Mouse (Mus musculus) skeletal muscle tissue, adult 2 months (tissue): Measurements from ENCODE around the gene Nfic.
A peak's percentile ranks its signal among the peaks of the same experiment; 100 is the strongest.

Source experiments
- DNase-seq: peaks from one replicate; pipeline ENCODE4 v3.0.0-alpha.2; 2012; ENCODE audit warnings: low read depth, low spot score

Gene Nfic

DNA sequence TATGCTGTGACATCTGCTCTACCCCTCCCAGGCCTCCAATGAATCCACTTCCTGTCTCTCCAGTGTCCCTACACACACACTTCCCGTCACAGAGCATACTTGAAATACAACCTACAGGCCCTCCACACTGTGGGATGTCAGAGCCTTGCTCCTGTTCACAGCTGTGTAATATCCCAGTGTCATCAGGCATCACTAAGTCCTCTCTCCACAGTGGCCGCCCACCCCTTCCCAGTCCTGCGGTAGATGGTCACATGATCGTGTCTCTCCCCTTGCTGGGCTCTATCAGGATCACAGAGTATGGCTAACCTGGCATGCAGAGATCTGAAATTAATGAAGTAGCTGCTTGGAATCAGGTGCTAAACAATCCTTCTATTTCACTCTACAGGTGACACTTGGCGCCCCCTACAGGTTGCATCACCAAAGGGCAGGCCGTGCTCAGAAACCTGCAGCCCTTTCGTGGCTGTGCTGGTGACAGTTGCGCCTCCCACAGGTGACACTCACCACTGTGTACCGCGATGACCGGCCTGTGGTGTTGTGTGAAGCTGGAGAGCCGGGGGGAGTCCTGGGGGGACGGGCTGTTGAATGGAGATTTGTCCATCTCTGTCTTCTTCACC, 49.7 kb downstream of the Nfic start:
- DNase-seq = no peak

DNA sequence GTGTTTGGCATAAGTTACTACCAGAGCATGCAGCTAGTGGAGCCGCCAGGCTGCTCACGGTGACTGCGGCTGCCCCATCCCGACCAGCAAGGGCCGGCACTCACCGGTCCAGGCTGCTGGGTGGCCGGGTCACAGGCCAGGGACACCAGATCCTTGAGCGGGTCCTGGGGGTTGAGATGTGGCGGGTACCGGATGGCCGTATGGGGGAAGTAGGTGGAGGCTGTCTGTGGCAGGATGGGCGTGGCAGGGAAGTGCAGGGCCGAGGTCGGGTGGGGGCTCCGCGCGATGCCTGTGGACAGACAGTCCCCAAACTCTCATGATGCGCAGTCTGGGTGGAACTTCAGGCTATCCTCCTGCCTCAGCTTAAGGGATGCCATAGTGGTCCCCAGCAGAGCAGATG, 50.7 kb downstream of the Nfic start:
- DNase-seq = no peak

DNA sequence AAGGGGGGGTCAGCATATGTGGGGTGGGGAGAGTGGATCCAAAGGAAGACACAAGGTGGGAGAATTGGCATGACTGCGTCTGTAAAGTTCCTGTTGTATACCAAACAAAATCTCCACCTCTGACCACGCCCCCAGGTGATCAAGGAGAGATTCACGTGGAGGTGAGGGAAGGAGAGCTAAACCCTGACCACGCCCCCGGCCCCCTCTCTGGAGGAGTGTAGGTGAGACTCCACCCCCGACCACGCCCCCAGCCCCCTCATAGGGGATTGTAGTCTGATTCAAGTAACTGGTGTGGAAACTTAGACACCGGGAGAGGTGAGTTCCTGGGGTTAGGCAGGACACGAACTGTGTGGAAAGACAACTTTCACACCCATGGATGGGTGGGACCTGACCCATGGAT, 51.4 kb downstream of the Nfic start:
- DNase-seq = no peak

DNA sequence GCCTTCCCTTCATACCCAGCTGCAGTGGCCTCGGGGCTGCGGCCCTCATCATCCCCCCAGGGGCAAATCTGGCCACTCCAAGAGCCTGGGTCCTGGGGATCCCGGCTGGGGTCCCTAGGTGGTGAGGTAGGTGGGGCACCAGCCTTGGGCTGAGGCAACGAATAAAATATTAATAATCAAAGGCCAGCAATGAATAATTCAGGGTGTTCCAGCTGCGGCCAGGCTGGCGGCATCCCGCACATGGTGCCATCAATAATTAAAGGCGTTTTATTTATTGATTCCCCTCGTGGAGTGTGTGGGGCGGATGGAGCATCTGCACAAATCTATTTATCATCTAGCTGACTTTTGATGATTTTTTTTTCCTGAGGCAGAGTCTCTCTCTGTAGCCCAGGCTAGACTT, 51.9 kb downstream of the Nfic start:
- no peak for DNase-seq

DNA sequence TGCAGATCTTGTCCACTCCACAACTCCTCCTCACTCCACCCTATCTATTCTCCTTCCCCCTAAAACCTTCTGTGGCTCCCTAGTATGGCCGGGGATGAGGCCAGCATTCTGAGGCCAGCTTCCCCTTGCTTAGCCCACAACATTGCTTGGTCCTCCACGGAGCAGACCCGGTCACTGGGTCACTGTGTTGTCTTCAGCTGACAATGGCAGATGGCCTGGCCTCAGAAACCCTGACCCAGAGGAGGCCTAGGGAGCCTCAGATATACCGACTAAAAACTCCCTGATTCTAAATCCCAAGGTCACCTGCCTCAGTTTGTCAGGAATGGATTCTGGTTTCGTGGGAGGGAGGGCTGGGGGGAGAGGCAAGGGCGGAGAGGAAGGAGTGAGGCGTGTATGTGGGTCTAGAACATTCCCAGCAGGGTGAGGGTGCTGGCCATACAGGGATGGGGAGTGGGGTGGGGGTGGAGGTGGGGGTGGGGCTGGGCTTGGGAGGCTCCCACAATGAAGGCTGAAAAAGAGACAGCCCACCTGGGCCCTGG, 53.1 kb downstream of the Nfic start:
- DNase-seq = no peak

DNA sequence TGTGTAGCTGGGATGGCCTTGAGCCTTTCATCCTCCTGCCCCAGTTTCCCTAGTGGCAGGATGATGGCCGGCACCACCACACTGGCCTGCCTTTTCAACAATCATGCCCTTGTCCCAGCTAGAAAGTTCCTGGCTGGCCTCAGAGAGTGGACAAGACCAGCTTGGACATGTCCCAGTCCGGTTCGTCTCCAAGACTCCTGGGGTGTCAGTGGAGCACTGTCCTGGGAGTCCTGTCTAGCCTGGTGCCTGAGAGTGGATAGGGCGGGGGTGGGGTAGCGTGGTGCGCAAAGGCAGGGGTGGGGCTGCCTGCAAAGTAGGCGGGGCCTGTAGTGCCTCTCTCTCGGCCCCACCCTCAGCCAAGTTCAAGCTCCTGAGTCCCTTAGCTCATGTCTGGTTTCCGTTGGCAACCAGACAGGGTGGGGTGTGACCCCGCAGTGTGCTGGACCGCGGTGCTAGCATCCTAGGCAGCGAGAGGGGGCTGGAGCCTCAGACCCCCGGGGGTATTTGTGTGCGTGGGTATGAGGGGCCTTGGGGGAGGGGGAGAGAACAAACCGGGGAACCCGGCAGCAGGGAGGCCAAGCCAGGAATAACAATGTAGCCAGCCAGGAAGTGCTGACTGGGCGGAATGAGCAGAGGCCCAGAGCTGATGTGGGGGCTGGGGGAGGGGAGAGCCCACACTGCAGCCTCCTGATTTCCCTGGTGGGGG, 53.8 kb downstream of the Nfic start:
- DNase-seq = peak; percentile 72

DNA sequence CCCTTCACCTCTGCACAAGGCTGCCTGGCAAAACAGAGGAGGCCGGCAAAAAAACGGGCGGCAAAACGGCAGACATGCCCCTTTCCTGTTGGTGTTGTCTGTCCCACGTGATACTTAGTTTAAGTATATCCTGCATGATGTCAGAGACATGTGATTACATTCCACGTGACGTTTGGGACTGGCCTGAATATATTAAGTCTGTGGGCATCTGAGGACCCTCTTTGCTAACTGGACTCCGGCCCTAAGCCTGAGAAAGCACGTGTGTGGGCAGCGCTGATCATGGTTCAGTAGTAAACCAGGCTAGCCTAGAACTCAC, 54.3 kb downstream of the Nfic start:
- no peak for DNase-seq

DNA sequence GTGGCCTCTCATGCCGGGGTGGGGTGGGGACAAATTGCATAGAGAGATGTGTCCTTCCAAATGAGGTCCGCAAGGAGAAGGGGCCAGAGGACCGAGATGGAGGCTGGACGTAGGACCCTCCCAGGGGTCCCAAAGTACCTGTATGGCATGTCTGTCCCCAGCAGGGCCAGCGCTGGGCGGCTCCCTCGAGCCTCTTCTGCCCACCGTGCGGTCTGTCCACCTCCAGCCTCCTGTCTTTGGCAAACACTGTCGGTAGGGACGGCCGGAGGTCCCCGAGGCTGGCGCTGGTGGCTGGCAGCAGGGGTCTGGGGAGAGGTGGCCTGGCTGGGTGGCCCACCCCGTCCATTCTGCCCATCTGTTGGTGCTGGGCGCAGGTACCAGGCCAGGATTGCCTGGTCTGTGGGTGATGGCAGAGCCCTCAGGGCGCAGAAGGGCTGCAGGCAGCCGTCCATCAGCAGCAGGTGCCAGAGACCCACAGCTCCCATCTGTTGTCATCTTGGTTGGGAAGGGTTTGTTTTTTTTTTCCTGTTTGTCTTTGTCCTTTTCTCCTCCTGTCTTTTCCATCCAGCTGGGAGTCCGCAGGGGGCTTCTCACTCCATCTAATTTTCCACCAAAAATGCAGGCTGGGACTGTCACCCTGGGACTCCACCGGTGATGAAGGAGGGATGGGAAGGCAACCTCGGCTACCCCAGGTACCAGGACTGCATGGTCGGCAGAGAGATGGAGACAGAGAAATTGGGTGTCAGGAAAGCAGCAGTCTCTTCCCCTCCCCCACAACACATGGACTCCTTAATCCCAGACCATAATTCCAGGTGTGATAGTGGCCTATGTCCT, 54.8 kb downstream of the Nfic start:
- no peak for DNase-seq

DNA sequence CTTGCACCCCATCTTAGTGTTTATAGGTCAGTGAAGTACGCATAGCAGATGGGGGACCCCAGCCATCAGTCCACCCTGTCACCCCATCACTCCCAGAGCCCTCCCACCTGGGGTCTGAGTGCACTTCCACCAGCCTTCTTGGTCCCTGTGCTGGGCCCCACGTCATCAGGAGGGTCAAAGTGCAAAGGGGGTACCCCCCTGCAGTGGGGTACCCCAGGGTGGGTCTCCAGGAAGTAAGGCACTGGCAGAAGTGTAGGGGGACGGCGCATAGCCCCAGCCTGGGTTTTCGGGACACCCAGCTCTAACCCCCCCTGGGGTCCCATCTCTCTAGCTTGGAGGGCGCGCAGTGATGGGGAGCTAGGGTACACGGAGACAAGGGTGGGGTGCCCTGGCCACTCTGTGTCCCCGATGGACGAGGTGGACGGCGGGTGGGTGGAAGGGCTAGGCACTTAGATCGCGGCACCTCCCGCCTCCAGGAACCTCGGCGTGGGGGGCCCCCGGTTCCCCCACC, 55.6 kb downstream of the Nfic start:
- no peak for DNase-seq

DNA sequence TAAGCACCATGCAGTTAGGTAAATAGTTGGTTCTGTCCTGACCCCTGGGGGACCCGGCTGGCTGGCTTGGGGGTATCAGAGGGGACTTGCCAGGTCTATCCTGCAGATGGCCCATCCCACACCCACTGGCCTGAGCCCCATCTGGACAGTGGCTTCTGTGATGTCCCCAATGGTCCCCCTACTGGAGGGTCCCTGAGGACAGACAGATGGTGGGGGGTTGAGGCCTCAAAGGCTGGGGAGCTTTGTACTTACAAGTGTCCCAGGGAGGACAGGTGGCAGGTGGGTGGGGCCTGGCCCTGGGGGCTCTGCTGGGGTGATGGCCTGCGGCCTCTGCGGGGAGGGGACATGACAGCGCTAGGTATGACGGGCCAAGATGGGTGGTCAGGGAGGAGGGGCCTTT, 56.1 kb downstream of the Nfic start:
- no peak for DNase-seq

DNA sequence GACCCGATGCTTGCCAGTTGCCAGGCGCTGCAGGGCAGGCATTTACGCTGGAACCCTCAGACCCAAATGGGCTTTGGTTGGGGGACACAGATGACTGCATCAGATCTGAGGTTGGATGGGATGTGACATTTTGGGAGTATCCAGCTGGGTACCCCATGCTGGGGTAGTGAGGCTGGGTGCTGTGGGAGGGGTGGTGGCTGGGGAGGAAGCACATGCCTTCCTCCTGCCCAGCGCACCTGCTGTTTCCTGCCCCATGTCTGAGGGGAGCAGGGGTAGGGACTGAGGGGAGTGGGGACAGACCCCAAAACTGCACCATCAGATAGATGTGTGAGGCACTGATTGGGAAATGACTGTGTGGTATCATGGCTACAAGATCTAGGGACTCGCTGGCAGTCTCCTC, 58.7 kb downstream of the Nfic start:
- no peak for DNase-seq

DNA sequence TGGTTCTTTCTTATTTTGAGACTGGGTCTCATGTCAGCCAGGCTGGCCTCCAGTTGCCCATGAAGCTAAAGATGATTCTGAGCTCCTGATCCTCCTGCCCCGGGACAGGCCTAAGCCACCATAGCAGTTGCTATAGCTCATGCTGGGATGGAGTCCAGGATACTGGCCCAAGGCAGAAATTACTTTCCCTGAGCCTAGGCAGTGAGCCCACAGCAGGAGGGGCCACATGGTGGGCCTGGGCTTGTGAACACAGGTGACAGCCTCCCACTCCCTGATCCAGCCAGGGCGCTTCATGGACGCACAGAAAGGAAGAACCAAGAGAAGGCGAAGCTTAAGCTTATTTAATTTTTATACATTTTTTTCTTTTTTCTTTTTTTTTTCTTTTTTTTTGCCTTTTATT, 59.6 kb downstream of the Nfic start:
- DNase-seq = no peak

DNA sequence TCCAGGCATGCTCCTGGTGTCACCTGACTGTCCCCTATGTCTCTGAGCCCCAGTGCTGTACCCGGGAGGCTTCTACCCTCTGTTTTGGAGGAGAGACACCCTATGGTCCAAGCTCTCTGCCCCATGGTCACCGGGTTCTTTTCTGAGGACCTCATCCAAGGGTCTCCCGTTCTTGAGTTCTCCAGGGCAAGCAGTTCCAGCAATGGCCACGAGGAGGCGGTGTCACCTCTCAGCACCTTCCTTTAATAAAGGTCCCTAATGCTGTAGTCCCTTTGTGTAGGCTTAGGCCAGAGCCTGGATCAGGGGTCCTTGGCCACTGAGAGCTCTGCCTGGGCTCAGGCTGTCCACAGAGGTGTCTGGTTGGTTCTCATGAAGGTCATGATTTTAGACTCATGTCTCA, 60.3 kb downstream of the Nfic start:
- DNase-seq = no peak

DNA sequence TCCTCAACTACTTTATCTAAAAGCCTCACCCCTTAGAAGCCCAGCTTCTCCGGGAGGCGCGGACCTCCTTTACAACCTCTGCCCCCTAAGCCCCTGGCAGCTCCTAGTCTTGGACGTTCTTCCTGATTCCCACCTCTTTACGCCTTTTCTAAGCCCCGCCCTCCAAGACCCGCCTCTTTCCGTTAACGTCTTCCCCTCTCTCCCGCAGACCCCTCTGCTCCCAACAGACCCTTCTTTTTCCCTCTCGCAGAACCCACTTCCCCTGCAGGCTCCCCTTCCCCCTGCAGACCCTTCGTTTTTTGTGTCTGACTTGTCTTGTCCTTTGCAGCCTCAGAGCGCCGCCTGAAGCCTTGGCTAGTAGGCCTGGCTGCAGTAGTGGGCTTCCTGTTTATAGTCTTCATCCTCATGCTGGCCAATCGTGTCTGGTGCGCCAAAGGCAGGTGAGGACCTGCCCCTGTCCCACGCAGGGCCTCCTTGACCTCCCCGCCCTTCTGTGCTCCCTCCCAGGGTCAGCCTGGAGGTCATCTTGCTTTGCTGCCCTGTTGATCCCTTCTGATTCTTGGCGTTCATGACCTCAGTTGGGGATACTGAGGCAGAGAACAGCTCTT, 61.9 kb downstream of the Nfic start:
- DNase-seq = no peak

DNA sequence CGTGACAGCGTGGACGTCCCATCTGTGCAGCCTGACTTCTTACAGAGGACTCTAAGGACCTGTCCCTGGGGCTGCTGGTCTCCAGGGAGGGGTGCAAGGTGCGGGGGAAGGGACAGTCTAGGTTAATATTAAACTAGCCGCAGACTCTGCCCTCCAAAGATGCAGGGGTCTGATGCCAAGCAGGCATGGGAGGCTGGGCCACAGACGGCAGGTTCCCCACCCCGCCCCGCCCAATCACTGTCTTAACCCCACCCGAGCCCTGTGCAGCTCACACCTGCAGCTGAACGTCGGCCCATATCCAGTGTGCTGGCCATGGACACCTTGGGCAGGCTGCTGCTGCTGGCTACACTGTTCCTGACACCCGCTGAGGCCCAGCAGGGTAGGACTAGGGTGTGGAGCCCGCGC, 62.7 kb downstream of the Nfic start, which contains the start of gene Smim24:
Gene Smim24 (plus strand): TSS at position 271 of the 405 bp plus-strand sequence.
- no peak for DNase-seq

DNA sequence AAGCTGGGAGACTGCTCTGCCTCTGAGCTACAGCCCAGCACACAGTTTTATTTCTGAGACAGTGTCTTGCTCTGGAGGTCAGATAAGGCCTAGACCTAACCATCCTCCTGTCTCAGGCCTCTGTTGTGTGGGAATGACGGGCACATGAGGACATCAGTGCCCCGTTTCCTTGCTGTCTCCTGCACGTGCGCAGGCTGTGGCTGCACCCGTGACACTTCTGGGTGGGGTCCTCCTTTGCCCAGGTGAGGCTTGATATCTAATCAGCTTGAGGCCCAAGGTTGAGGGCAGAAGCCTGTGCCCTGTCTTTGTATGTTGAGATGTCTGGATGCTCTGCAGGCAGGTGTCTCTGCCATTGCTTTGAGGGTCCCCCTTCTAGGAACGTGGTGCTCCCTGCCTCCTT, 63.2 kb downstream of the Nfic start:
- no peak for DNase-seq

DNA sequence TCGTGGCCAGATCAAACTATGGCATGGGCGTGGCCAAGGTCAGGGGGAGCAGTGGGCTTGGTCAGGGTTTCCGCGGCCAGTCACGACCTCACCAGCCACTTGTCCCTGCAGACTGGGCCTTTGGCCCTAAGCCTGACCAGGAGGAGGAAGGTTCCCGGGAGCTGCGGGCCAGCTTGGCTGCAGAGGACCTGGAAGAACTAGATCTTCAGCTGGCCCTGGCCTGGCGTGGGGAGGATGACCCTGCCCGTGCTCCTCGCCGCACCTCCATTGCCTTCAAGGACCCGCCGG, 64.8 kb downstream of the Nfic start:
- DNase-seq = no peak

DNA sequence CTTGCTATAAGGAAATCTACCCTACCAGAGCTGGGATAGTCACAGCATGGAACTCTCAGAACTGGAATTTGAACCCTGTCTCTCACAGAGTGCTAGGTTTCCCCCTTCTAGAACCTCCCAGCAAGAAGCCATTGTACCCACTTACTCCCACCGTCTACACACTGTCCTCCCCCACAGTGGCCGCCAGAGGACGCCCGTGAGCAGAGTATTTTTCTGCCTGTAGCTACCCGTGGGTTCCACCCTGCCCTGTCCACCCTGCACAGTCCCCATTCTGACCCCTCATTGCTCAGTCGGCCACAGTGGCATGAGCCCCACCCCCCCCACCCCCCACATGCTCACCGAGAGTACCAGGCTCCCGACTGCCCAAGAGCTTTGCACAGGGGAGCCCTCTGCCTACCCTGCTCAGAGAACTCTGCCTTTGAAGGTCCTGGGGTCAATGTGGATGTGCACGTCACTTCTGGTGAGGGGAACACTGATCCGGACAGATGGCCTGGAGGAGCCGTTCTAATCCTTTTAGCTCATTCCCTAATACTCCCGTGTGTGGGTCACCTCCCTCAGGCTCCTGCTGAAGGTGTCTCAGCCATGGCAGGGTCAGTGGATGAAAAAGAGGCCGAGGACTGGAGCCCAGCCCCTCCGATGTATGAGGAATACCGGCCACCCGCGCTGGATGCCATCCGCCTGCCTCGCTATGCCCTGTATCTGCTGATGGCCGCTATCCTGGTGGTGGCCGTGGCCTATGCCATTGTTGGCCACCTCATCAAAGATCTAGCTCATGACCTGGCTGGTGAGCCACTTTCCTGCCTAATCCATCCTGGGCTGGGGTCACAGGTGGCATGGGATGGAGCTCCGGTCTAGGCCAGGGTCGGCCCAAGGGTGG, 65.4 kb downstream of the Nfic start:
- no peak for DNase-seq

DNA sequence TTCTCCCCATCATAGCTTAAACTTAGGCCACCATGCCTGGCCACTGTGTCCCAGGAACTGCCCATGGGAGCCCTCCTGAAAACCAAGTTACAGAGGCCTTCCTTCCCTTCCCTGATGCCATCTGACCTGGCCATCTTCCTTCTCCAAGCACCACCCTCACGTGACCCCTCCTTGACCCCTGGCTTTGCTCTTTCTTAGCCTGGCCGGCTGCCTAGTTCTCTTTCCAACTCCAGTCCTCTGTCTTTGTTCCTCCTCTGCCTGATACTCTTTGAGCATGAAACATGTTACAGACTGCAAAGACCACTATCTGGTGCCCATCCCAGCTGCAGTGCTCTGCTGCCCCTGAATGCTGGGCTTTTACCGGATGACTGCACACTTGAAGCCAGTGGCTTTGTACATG, 66.1 kb downstream of the Nfic start:
- DNase-seq = no peak

DNA sequence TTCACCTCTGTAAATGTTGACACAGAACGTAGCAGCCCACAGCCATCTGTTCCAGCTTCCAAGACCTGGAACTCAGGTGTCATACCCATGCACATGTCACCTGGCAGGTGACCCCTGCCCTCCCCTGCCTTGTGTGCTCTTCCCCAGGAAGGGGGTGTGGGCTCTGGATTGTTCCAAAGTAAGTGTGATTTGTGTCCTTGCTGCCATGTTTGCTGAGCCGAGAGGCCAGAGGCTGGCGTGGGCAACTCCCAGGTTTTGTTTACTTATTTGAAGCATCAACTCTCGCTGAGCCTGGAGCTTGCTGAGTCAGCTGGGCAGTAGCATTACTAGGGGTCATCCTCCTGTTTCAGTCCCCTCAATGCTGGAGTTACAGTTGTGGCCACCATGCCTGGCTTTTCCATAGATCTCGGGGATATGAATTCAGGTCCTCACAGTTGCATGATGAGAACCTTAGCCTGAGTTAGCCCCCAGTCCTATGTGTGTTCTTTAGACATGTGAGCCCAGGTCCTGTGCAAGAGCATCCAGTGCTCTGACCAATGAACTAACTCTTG, 66.9 kb downstream of the Nfic start, which contains the start of gene Gm48552:
Gene Gm48552 (plus strand): TSS at position 501 of the 551 bp plus-strand sequence.
- DNase-seq = no peak

DNA sequence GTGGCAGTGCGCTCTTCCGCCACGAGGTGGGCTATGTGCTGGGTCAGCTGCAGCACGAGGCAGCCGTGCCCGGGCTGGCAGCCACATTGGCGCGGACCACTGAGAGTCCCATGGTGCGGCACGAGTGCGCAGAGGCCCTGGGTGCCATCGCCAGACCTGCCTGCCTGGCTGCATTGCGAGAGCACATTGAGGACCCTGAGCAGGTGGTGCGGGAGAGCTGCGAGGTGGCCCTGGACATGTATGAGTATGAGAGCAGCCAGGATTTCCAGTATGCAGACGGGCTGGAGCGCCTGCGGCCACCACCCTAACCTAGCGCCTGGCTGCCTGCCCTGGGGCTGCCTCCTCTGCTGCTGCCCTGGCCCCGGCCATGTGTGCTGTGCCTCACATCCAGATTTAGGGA, 67.7 kb downstream of the Nfic start:
- no peak for DNase-seq
